In the genomic region with DNA sequence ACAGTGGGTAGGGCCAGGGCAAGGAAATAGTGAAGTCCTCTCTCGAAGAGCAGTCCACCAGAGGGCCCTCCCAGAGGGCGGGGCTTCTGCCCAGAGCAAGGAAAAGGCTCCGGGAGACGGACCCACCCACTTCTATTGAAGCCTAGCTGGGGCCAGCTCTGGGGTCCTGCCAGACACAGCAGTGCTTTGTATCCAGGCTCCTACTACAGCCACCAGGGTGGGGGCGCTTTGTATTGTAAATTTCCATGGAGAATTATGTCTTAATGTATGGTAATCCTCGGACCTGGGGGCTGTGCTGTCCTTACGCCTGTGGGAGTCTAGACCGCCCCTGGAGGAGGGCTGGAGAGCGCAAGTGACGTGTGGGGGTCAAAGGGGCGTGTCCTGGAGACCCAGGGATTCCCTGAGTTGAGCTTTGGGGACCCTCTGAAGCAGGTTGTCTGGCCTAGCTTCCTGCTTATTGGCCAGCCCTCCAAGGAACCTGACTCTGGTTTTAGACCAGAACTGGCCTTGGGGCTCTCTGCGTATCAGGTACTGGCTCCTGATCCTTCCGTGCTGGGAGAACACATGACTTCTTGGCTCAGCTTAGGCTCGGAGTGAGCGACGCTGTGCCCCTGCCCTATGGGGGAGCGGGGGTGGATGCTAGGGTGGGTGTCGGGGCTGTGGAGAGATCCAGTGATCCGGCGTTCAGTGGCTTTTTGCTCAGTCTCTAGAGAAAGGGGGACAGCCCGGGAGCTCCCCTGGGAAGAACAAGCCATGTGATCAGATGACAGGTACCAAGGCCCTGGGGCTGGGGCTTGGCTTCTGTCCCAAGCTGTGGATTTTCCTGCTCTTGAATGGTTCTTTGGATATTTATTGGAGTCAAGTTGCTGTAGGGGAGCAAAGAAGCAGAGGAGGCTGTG, we compare ENCODE assay signal across 9 mouse cellular contexts.
DNase-seq lines count a peak whose midpoint lies in the region; ATAC-seq and TF ChIP-seq lines count a peak whose summit lies in the region.
"Had no signal": no experiment of that assay in that cellular context is flagged by ENCODE, and none has a peak within 500 bp of the region (broad histone marks: within the 10 kb centered on the region; RNA-seq: fewer than 3 reads in every experiment).

No protein-coding gene starts in this region.

- H3K4me2 ChIP-seq in heart, postnatal 0 days (ENCODE audit: low read depth, low read length): peak overlapping the region; percentile 50
- peak overlapping the region; percentile 40 for H3K4me2 ChIP-seq in neural tube, embryonic 15.5 days

- WGBS in heart, postnatal 0 days: 12% methylated on average over 21 of the region's 21 CpGs
- 32% methylated on average over 21 of the region's 21 CpGs for WGBS in lung, adult 2 months
- WGBS in neural tube, embryonic 15.5 days: 7% methylated on average over 21 of the region's 21 CpGs

- TF ChIP-seq EP300 in heart, postnatal 0 days (IDR thresholded peaks at IDR 0.05; ENCODE audit: low read depth): no peak

- no peaks in the 10 kb centered on the region for H3K27me3 ChIP-seq in heart, postnatal 0 days (ENCODE audit: control insufficient read depth, insufficient read depth, low read length)
- no peaks in the 10 kb centered on the region for H3K27me3 ChIP-seq in neural tube, embryonic 15.5 days (replicated peaks)

- peak overlapping the region; percentile 8 for H3K4me3 ChIP-seq in heart, postnatal 0 days (ENCODE audit: low read depth, low read length)
- no peak overlapping the region for H3K4me3 ChIP-seq in lung, adult 2 months (replicated peaks; ENCODE audit: extremely low read depth, low read depth, low read length)
- H3K4me3 ChIP-seq in neural tube, embryonic 15.5 days (replicated peaks): no peak overlapping the region

- peak; percentile 77 for DNase-seq in 416B (ENCODE audit: low read depth)
- DNase-seq in brain, embryonic 14.5 days (ENCODE audit: low read depth): peak; percentile 95
- no peak for DNase-seq in heart, postnatal 0 days (ENCODE audit: low spot score)
- DNase-seq in lung, adult 2 months: no peak
- DNase-seq in layer of hippocampus, postnatal 14 days (ENCODE audit: low spot score in 2 of 2): no peak
- no peak for DNase-seq in natural killer cell, adult 2 months (ENCODE audit: low spot score in 2 of 2)
- DNase-seq in frontal cortex, adult 2 months (ENCODE audit: extremely low spot score in 1 of 2, low spot score in 1 of 2): no peak

- 0 out of 2 replicates have a peak, but pooled peaks have one; percentile 8 for TF ChIP-seq CTCF in brain, embryonic 14.5 days (IDR thresholded peaks at IDR 0.05; ENCODE audit: borderline replicate concordance, extremely low read depth, insufficient read depth, insufficient read length)
- no peak for TF ChIP-seq CTCF in heart, postnatal 0 days (IDR thresholded peaks at IDR 0.05; ENCODE audit: low read depth)
- 0 out of 2 replicates have a peak, but pooled peaks have one; percentile 11 for TF ChIP-seq CTCF in lung, adult 2 months (IDR thresholded peaks at IDR 0.05; ENCODE audit: insufficient read depth, low read length)

- H3K27ac ChIP-seq in heart, postnatal 0 days (ENCODE audit: low read depth): no peak overlapping the region
- H3K27ac ChIP-seq in neural tube, embryonic 15.5 days (replicated peaks): peak overlapping the region; percentile 7; the same call in 1 of the 2 replicates
- H3K27ac ChIP-seq: macrophage had no signal

- TF ChIP-seq POLR2A in brain, embryonic 14.5 days (IDR thresholded peaks at IDR 0.05; ENCODE audit: borderline replicate concordance, extremely low read depth, insufficient read depth, insufficient read length, poor library complexity, severe bottlenecking): no peak
- TF ChIP-seq POLR2A in lung, adult 2 months (IDR thresholded peaks at IDR 0.05; ENCODE audit: borderline replicate concordance, extremely low read depth, low read depth, low read length): no peak

- H3K9me3 ChIP-seq in heart, postnatal 0 days (replicated peaks; ENCODE audit: control insufficient read depth, low read length): no peaks in the 10 kb centered on the region
- no peaks in the 10 kb centered on the region for H3K9me3 ChIP-seq in neural tube, embryonic 15.5 days (replicated peaks)

- peaks cover 59% of the 10 kb centered on the region for H3K4me1 ChIP-seq in heart, postnatal 0 days (ENCODE audit: control insufficient read depth, insufficient read depth)
- peaks cover 29% of the 10 kb centered on the region for H3K4me1 ChIP-seq in lung, adult 2 months (ENCODE audit: control insufficient read depth, insufficient read depth, low read length)
- H3K4me1 ChIP-seq in neural tube, embryonic 15.5 days: peaks cover 96% of the 10 kb centered on the region

- no peaks in the 10 kb centered on the region for H3K36me3 ChIP-seq in heart, postnatal 0 days (replicated peaks; ENCODE audit: control insufficient read depth, insufficient read depth, low read length)
- no peaks in the 10 kb centered on the region for H3K36me3 ChIP-seq in neural tube, embryonic 15.5 days

- 0 out of 2 replicates have a peak overlapping the region, but pooled peaks have one; percentile 12 for H3K9ac ChIP-seq in heart, postnatal 0 days (replicated peaks; ENCODE audit: low read depth, low read length)
- no peak overlapping the region for H3K9ac ChIP-seq in neural tube, embryonic 15.5 days (replicated peaks)

- peak; percentile 32 for ATAC-seq in heart, postnatal 0 days (ENCODE audit: insufficient read depth, low read depth)
- ATAC-seq in neural tube, embryonic 15.5 days (ENCODE audit: low FRiP score): 0 out of 2 replicates have a peak, but pooled peaks have one; percentile 11

Comparison
In these comparisons a context has a peak if more than half of its experiments do, and no peak if none do; other contexts are left out.
1. DNase-seq: peak in 416B (single experiment) and brain, embryonic 14.5 days (single experiment); none in heart, postnatal 0 days (single experiment), lung, adult 2 months (single experiment), layer of hippocampus, postnatal 14 days (0 of 2), natural killer cell, adult 2 months (0 of 2) and frontal cortex, adult 2 months (0 of 2).